Mouse (Mus musculus) thymus, adult 2 months (tissue): ENCODE data around the gene Praf2.

ENCODE experiments used
- CTCF ChIP-seq: fragments of 200-500 bp; IDR thresholded peaks from 2 replicates; pipeline ENCODE4 v1.5.1; 2012; ENCODE audit warnings: mild to moderate bottlenecking, control low read depth, low read length, moderate library complexity, borderline replicate concordance; ENCODE audit not compliant: control insufficient read depth, poor library complexity, insufficient read depth; ENCODE audit errors: extremely low read depth
- POLR2A ChIP-seq: fragments of 200-500 bp; IDR thresholded peaks from 2 replicates; pipeline ENCODE4 v1.6.1; 2012; ENCODE audit warnings: mild to moderate bottlenecking, low read length, control low read depth, moderate library complexity; ENCODE audit not compliant: control insufficient read depth, poor library complexity, insufficient read depth; ENCODE audit errors: extremely low read depth

GRCm38 (mm10) chrX:7776329-7777082 is 48.3 kb downstream of the Praf2 start:
- TF ChIP-seq CTCF = peak; percentile 42; the same call in 1 of the 2 replicates
- no peak for TF ChIP-seq POLR2A
